Mouse (Mus musculus) lung, adult 2 months (tissue): Measurements from ENCODE around the gene Rnase13. TPM values are rescaled to one million over a fixed set of nuclear protein-coding genes. Genes with fewer than 3 reads are reported as not detected.

ENCODE experiments used
- DNase-seq: peaks from one replicate; pipeline ENCODE4 v3.0.0; 2022
- H3K4me1 ChIP-seq: fragments of 200-500 bp; 2 replicates; pipeline ENCODE4 v1.6.1; 2011; ENCODE audit warnings: low read length; ENCODE audit not compliant: control insufficient read depth, insufficient read depth
- H3K4me3 ChIP-seq: fragments of 200-500 bp; replicated peaks from 2 replicates; pipeline ENCODE3; 2011; ENCODE audit warnings: low read depth, mild to moderate bottlenecking, control low read depth, low read length; ENCODE audit errors: extremely low read depth
- CTCF ChIP-seq: fragments of 200-500 bp; IDR thresholded peaks from 2 replicates; pipeline ENCODE4 v1.5.1; 2011; ENCODE audit warnings: mild to moderate bottlenecking, low read length, control low read depth; ENCODE audit not compliant: insufficient read depth
- POLR2A ChIP-seq: fragments of 200-500 bp; IDR thresholded peaks from 2 replicates; pipeline ENCODE4 v1.6.1; 2011; ENCODE audit warnings: low read depth, mild to moderate bottlenecking, control low read depth, low read length, borderline replicate concordance; ENCODE audit errors: extremely low read depth
- WGBS: fragments of 180-500 bp; shearing (Covaris S2); methylation state at CpG from one replicate; pipeline ENCODE4 v1.1.7; 2018; 5-methylcytosine and 5-hydroxymethylcytosine counted together
- polyA plus RNA-seq: library from polyadenylated mRNA; depleted of rRNA; stranded (reverse); fragments of >200 nt; gene quantifications from 2 replicates; pipeline ENCODE4 v1.2.3, GENCODE M21; 2012

Rnase13 gene
- polyA plus RNA-seq, 1 experiment: not detected

GRCm38 (mm10) chr14:51896539-51897170 is 25.9 kb downstream of the Rnase13 start:
- Histone ChIP-seq H3K4me3 (no peak overlapping the region), H3K4me1 (no peaks in the 10 kb centered on the region)
- WGBS: 65% methylated on average over 8 of the region's 8 CpGs
- TF ChIP-seq CTCF: no peak
- no peak for DNase-seq

GRCm38 (mm10) chr14:51896019-51896418 is 26.6 kb downstream of the Rnase13 start:
- 81% methylated on average over 6 of the region's 6 CpGs for WGBS
- no peak for DNase-seq
- TF ChIP-seq CTCF (no peak), POLR2A (no peak)

GRCm38 (mm10) chr14:51895071-51895470 is 27.5 kb downstream of the Rnase13 start:
- WGBS: 84% methylated on average over 14 of the region's 14 CpGs
- no peak for DNase-seq
- Histone ChIP-seq H3K4me3 (no peak overlapping the region), H3K4me1 (no peaks in the 10 kb centered on the region)
- TF ChIP-seq POLR2A (no peak), CTCF (no peak)

More at GRCm38 (mm10) chr14:51896019-51896418, 26.6 kb downstream of the Rnase13 start:
- no peak overlapping the region for H3K4me3 ChIP-seq
- H3K4me1 ChIP-seq: no peaks in the 10 kb centered on the region

- H3K4me1 ChIP-seq: no peaks in the 10 kb centered on the region
- no peak for DNase-seq
- 62% methylated on average over 3 of the region's 3 CpGs for WGBS
- TF ChIP-seq POLR2A (no peak), CTCF (no peak)
- no peak overlapping the region for H3K4me3 ChIP-seq
Measured at GRCm38 (mm10) chr14:51893809-51894208, 28.8 kb downstream of the Rnase13 start.

GRCm38 (mm10) chr14:51893094-51893794 is 29.3 kb downstream of the Rnase13 start:
- DNase-seq: peak; percentile 38

GRCm38 (mm10) chr14:51892191-51892939 is 30.2 kb downstream of the Rnase13 start, which contains the start of gene Slc39a2:
Gene Slc39a2, plus strand, starts transcription at chr14:51892889.
- Histone ChIP-seq H3K4me3 (no peak within 1 kb of the TSS), H3K4me1 (no peaks in the 10 kb centered on the region)
- TF ChIP-seq POLR2A (no peak), CTCF (no peak)
- no peak for DNase-seq
- 80% methylated on average over 9 of the region's 9 CpGs for WGBS

More at GRCm38 (mm10) chr14:51893094-51893794, 29.3 kb downstream of the Rnase13 start:
- Histone ChIP-seq H3K4me1 (no peaks in the 10 kb centered on the region), H3K4me3 (no peak overlapping the region)
- TF ChIP-seq CTCF (no peak), POLR2A (no peak)
- 41% methylated on average over 10 of the region's 10 CpGs for WGBS

- no peak for TF ChIP-seq CTCF
- no peak for TF ChIP-seq POLR2A
- H3K4me1 ChIP-seq: peaks cover 2% of the 10 kb centered on the region; the same call in 1 of the 2 replicates
- DNase-seq: no peak
- H3K4me3 ChIP-seq: no peak overlapping the region
- WGBS: 88% methylated on average over 6 of the region's 6 CpGs
Measured at GRCm38 (mm10) chr14:51889833-51890232, 32.7 kb downstream of the Rnase13 start.

GRCm38 (mm10) chr14:51886051-51886450 is 36.5 kb downstream of the Rnase13 start:
- 73% methylated on average over 6 of the region's 6 CpGs for WGBS

GRCm38 (mm10) chr14:51884598-51885331 is 37.8 kb downstream of the Rnase13 start, which contains the start of gene Mettl17:
Gene Mettl17, plus strand, starts transcription at chr14:51884842.
- WGBS: under 1% methylated on average over 43 of the region's 43 CpGs
- peaks cover 2% of the 10 kb centered on the region; the same call in 1 of the 2 replicates for H3K4me1 ChIP-seq
- peak; percentile 88 for DNase-seq
- peak within 1 kb of the TSS; percentile 89 for H3K4me3 ChIP-seq
- peak; percentile 80; the same call in 1 of the 2 replicates for TF ChIP-seq POLR2A
- no peak for TF ChIP-seq CTCF

More at GRCm38 (mm10) chr14:51886051-51886450, 36.5 kb downstream of the Rnase13 start:
- DNase-seq: no peak
- Histone ChIP-seq H3K4me3 (no peak overlapping the region), H3K4me1 (peaks cover 2% of the 10 kb centered on the region; the same call in 1 of the 2 replicates)
- no peak for TF ChIP-seq CTCF
- TF ChIP-seq POLR2A: no peak
